Mouse (Mus musculus): Measurements from ENCODE around the gene Nfyc.

DNA sequence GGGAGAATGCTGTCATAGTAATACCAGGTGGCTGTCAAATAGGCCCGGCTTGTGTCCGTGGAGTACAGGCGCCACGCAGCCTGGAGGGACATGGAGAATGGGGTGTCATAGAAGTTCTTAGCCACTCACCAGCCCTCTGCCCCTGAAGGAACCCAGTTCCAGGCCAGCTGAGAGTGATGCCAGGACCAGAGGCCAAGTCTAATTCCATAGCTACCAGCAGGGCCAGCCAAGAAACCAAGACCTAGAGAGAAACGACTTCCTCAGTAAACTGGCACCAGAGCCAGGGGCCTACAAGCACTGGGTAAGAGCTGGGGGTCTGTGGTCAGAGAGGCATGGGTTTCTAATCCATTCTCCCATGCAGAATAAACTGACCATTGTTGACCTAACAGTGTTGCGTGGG, 118.4 kb downstream of the Nfyc start:
- no peak for TF ChIP-seq CTCF (conservative IDR thresholded peaks at IDR 0.05; ENCODE audit: low read length)
- TF ChIP-seq NANOG (IDR thresholded peaks at IDR 0.05; ENCODE audit: borderline replicate concordance, low read length) = no peak

Data from E14TG2a.4 (cell line).